Mouse (Mus musculus): ENCODE data around the gene Ptafr. TPM values are rescaled to one million over a fixed set of nuclear protein-coding genes. Genes with fewer than 3 reads are reported as not detected.

Ptafr gene
- polyA plus RNA-seq, 1 experiment: 0.22 TPM

- Histone ChIP-seq H3K36me3 (ENCODE audit: control insufficient read depth, insufficient read depth, low read length, poor library complexity, severe bottlenecking) (no peaks in the 10 kb centered on the region), H3K4me1 (ENCODE audit: control insufficient read depth, insufficient read depth, low read length) (no peaks in the 10 kb centered on the region), H3K27me3 (ENCODE audit: control insufficient read depth, insufficient read depth, low read length, poor library complexity, severe bottlenecking) (no peaks in the 10 kb centered on the region), H3K27ac (ENCODE audit: insufficient read depth, low read length) (no peak overlapping the region), H3K9me3 (replicated peaks; ENCODE audit: control insufficient read depth, insufficient read depth, low read length, poor library complexity, severe bottlenecking) (no peaks in the 10 kb centered on the region), H3K4me3 (ENCODE audit: low read depth, low read length) (no peak overlapping the region), H3K9ac (ENCODE audit: low read depth, poor library complexity, severe bottlenecking) (no peak overlapping the region)
- no peak for TF ChIP-seq EP300 (IDR thresholded peaks at IDR 0.05; ENCODE audit: insufficient read depth, low read depth, low read length)
- no peak for TF ChIP-seq POLR2A (IDR thresholded peaks at IDR 0.05; ENCODE audit: insufficient read depth, low read length)
- no peak for TF ChIP-seq CTCF (IDR thresholded peaks at IDR 0.05; ENCODE audit: low read depth, low read length)
Measured at GRCm38 (mm10) chr4:132584975-132585374, 21.1 kb downstream of the Ptafr start.

- H3K27ac ChIP-seq (ENCODE audit: insufficient read depth, low read length): no peak overlapping the region
- H3K27me3 ChIP-seq (ENCODE audit: control insufficient read depth, insufficient read depth, low read length, poor library complexity, severe bottlenecking): no peaks in the 10 kb centered on the region
- no peak overlapping the region for H3K9ac ChIP-seq (ENCODE audit: low read depth, poor library complexity, severe bottlenecking)
- H3K4me1 ChIP-seq (ENCODE audit: control insufficient read depth, insufficient read depth, low read length): no peaks in the 10 kb centered on the region
- TF ChIP-seq EP300 (IDR thresholded peaks at IDR 0.05; ENCODE audit: insufficient read depth, low read depth, low read length): no peak
- no peak for TF ChIP-seq CTCF (IDR thresholded peaks at IDR 0.05; ENCODE audit: low read depth, low read length)
- no peak for TF ChIP-seq POLR2A (IDR thresholded peaks at IDR 0.05; ENCODE audit: insufficient read depth, low read length)
- H3K9me3 ChIP-seq (replicated peaks; ENCODE audit: control insufficient read depth, insufficient read depth, low read length, poor library complexity, severe bottlenecking): no peaks in the 10 kb centered on the region
- no peaks in the 10 kb centered on the region for H3K36me3 ChIP-seq (ENCODE audit: control insufficient read depth, insufficient read depth, low read length, poor library complexity, severe bottlenecking)
- H3K4me3 ChIP-seq (ENCODE audit: low read depth, low read length): no peak overlapping the region
Measured at GRCm38 (mm10) chr4:132586282-132586681, 22.4 kb downstream of the Ptafr start.

DNA sequence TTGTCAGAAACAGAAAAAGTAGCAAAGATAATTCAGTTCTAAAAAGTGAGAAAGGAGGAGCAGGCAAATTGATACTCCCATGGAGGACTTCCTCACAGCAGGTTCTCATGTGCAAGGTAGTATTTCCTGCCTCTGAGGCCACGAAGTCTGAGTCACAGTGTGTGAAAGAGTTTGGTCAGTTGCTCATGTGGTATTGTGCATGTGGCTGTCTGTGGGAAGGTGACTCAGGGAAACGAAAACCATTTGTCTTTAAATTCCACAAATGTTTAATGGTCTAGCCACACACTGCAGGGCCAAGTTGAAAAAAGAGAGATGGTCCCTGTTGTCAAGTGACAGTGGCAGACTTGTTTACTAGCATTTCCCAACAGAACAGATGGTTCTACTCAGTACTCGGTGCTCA, 24.6 kb downstream of the Ptafr start:
- TF ChIP-seq CTCF (IDR thresholded peaks at IDR 0.05; ENCODE audit: low read depth, low read length) (no peak), EP300 (IDR thresholded peaks at IDR 0.05; ENCODE audit: insufficient read depth, low read depth, low read length) (no peak), POLR2A (IDR thresholded peaks at IDR 0.05; ENCODE audit: insufficient read depth, low read length) (no peak)
- no peaks in the 10 kb centered on the region for H3K36me3 ChIP-seq (ENCODE audit: control insufficient read depth, insufficient read depth, low read length, poor library complexity, severe bottlenecking)
- no peak overlapping the region for H3K27ac ChIP-seq (ENCODE audit: insufficient read depth, low read length)

DNA sequence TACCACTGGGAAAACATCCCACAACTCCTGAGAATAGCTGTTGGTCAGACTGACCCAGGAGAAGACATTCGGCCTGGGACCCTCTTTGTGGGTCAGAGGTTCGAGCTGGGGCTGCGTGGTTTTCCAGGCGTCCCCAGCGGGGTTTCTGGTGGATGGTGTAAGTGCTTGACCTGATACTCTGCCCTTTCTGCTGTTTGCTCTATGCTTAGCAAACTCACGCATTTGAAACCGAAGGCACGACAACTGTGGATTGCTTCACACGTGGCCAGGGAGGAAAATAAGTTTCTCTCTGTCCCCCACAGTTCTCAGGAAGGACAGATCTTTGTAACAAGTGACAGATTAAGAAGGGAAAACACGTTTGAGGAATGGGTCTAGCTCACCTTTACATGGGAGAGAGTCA, 26.8 kb downstream of the Ptafr start:
- Histone ChIP-seq H3K36me3 (ENCODE audit: control insufficient read depth, insufficient read depth, low read length, poor library complexity, severe bottlenecking) (no peaks in the 10 kb centered on the region), H3K9me3 (replicated peaks; ENCODE audit: control insufficient read depth, insufficient read depth, low read length, poor library complexity, severe bottlenecking) (no peaks in the 10 kb centered on the region), H3K4me3 (ENCODE audit: low read depth, low read length) (no peak overlapping the region), H3K4me1 (ENCODE audit: control insufficient read depth, insufficient read depth, low read length) (no peaks in the 10 kb centered on the region), H3K27me3 (ENCODE audit: control insufficient read depth, insufficient read depth, low read length, poor library complexity, severe bottlenecking) (no peaks in the 10 kb centered on the region), H3K9ac (ENCODE audit: low read depth, poor library complexity, severe bottlenecking) (no peak overlapping the region), H3K27ac (ENCODE audit: insufficient read depth, low read length) (no peak overlapping the region)
- no peak for TF ChIP-seq EP300 (IDR thresholded peaks at IDR 0.05; ENCODE audit: insufficient read depth, low read depth, low read length)
- TF ChIP-seq CTCF (IDR thresholded peaks at IDR 0.05; ENCODE audit: low read depth, low read length): no peak
- no peak for TF ChIP-seq POLR2A (IDR thresholded peaks at IDR 0.05; ENCODE audit: insufficient read depth, low read length)

More for the DNA sequence above, 24.6 kb downstream of the Ptafr start:
- no peak overlapping the region for H3K4me3 ChIP-seq (ENCODE audit: low read depth, low read length)
- H3K27me3 ChIP-seq (ENCODE audit: control insufficient read depth, insufficient read depth, low read length, poor library complexity, severe bottlenecking): no peaks in the 10 kb centered on the region
- H3K4me1 ChIP-seq (ENCODE audit: control insufficient read depth, insufficient read depth, low read length): no peaks in the 10 kb centered on the region
- H3K9ac ChIP-seq (ENCODE audit: low read depth, poor library complexity, severe bottlenecking): no peak overlapping the region
- H3K9me3 ChIP-seq (replicated peaks; ENCODE audit: control insufficient read depth, insufficient read depth, low read length, poor library complexity, severe bottlenecking): no peaks in the 10 kb centered on the region

GRCm38 (mm10) chr4:132592958-132593357, 29.1 kb downstream of the Ptafr start:
- Histone ChIP-seq H3K27ac (ENCODE audit: insufficient read depth, low read length) (no peak overlapping the region), H3K9ac (ENCODE audit: low read depth, poor library complexity, severe bottlenecking) (no peak overlapping the region), H3K4me1 (ENCODE audit: control insufficient read depth, insufficient read depth, low read length) (no peaks in the 10 kb centered on the region), H3K9me3 (replicated peaks; ENCODE audit: control insufficient read depth, insufficient read depth, low read length, poor library complexity, severe bottlenecking) (no peaks in the 10 kb centered on the region), H3K36me3 (ENCODE audit: control insufficient read depth, insufficient read depth, low read length, poor library complexity, severe bottlenecking) (no peaks in the 10 kb centered on the region), H3K4me3 (ENCODE audit: low read depth, low read length) (no peak overlapping the region), H3K27me3 (ENCODE audit: control insufficient read depth, insufficient read depth, low read length, poor library complexity, severe bottlenecking) (no peaks in the 10 kb centered on the region)
- no peak for TF ChIP-seq CTCF (IDR thresholded peaks at IDR 0.05; ENCODE audit: low read depth, low read length)
- TF ChIP-seq POLR2A (IDR thresholded peaks at IDR 0.05; ENCODE audit: insufficient read depth, low read length): no peak
- no peak for TF ChIP-seq EP300 (IDR thresholded peaks at IDR 0.05; ENCODE audit: insufficient read depth, low read depth, low read length)

DNA sequence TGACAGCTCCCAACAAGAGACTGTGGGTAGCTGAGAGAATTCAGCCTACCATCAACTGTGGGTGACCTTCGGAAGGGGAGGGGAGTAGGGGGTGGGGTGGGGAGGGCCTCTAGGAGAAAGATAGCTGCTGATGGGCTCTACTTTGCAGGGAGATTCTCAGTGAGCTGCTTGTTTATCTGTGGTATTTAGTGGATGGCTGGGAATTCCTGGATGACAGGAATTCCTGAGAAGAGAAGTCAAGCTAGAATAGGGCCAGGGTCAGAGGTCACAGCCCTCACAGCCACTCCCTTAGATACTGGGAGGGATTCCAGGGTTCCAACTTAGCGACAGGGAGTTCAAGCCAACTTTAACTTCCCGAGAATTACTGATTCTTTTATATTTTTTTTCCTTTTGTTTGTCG, 30.3 kb downstream of the Ptafr start:
- Histone ChIP-seq H3K27ac (ENCODE audit: insufficient read depth, low read length) (0 out of 2 replicates have a peak overlapping the region, but pooled peaks have one; percentile 40), H3K27me3 (ENCODE audit: control insufficient read depth, insufficient read depth, low read length, poor library complexity, severe bottlenecking) (no peaks in the 10 kb centered on the region), H3K4me3 (ENCODE audit: low read depth, low read length) (no peak overlapping the region), H3K4me1 (ENCODE audit: control insufficient read depth, insufficient read depth, low read length) (no peaks in the 10 kb centered on the region), H3K36me3 (ENCODE audit: control insufficient read depth, insufficient read depth, low read length, poor library complexity, severe bottlenecking) (no peaks in the 10 kb centered on the region), H3K9ac (ENCODE audit: low read depth, poor library complexity, severe bottlenecking) (no peak overlapping the region), H3K9me3 (replicated peaks; ENCODE audit: control insufficient read depth, insufficient read depth, low read length, poor library complexity, severe bottlenecking) (no peaks in the 10 kb centered on the region)
- TF ChIP-seq CTCF (IDR thresholded peaks at IDR 0.05; ENCODE audit: low read depth, low read length) (no peak), EP300 (IDR thresholded peaks at IDR 0.05; ENCODE audit: insufficient read depth, low read depth, low read length) (no peak)
